Mouse (Mus musculus) kidney, adult 2 months (tissue): ENCODE data around the gene Dnajb11. TPM values are rescaled to one million over a fixed set of nuclear protein-coding genes. Genes with fewer than 3 reads are reported as not detected.

Experiments
- DNase-seq: peaks from one replicate; pipeline ENCODE4 v3.0.0; 2021
- H3K27ac ChIP-seq: fragments of 200-500 bp; 2 replicates; pipeline ENCODE4 v1.5.1; 2012; ENCODE audit warnings: low read depth, low read length, control low read depth, inconsistent platforms; ENCODE audit not compliant: insufficient read depth
- H3K27me3 ChIP-seq: fragments of 200-500 bp; replicated peaks from 2 replicates; pipeline ENCODE4 v1.6.1; 2012; ENCODE audit warnings: mild to moderate bottlenecking, moderate library complexity, low read length, inconsistent platforms; ENCODE audit not compliant: control insufficient read depth, insufficient read depth
- H3K36me3 ChIP-seq: fragments of 200-500 bp; 2 replicates; pipeline ENCODE4 v1.6.1; 2012; ENCODE audit warnings: mild to moderate bottlenecking, moderate library complexity, low read length, inconsistent platforms; ENCODE audit not compliant: control insufficient read depth, insufficient read depth
- H3K4me1 ChIP-seq: fragments of 200-500 bp; 2 replicates; pipeline ENCODE4 v1.6.1; 2011; ENCODE audit warnings: low read length; ENCODE audit not compliant: control insufficient read depth, insufficient read depth
- H3K4me3 ChIP-seq: fragments of 200-500 bp; 2 replicates; pipeline ENCODE4 v1.5.1; 2011; ENCODE audit warnings: mild to moderate bottlenecking, low read depth, low read length, control low read depth; ENCODE audit not compliant: insufficient read depth
- CTCF ChIP-seq: fragments of 200-500 bp; conservative IDR thresholded peaks from 2 replicates; pipeline ENCODE4 v1.5.1; 2011; ENCODE audit warnings: low read depth, mild to moderate bottlenecking, control low read depth, low read length, moderate library complexity, mixed read lengths; ENCODE audit not compliant: insufficient read depth, insufficient read length
- POLR2A ChIP-seq: fragments of 200-500 bp; IDR thresholded peaks from one replicate; pipeline ENCODE4 v1.6.1; 2011; ENCODE audit warnings: low read depth, low read length, control low read depth
- WGBS: fragments of 180-500 bp; shearing (Covaris S2); methylation state at CpG from one replicate; pipeline ENCODE4 v1.1.7; 2018; 5-methylcytosine and 5-hydroxymethylcytosine counted together
- polyA plus RNA-seq: library from polyadenylated mRNA; depleted of rRNA; stranded (reverse); fragments of >200 nt; gene quantifications from 2 replicates; pipeline ENCODE4 v1.2.3, GENCODE M21; 2012; rRNA removed

The Dnajb11 gene
- polyA plus RNA-seq, result 18.1 and 21.9 TPM in 2 replicates

DNA sequence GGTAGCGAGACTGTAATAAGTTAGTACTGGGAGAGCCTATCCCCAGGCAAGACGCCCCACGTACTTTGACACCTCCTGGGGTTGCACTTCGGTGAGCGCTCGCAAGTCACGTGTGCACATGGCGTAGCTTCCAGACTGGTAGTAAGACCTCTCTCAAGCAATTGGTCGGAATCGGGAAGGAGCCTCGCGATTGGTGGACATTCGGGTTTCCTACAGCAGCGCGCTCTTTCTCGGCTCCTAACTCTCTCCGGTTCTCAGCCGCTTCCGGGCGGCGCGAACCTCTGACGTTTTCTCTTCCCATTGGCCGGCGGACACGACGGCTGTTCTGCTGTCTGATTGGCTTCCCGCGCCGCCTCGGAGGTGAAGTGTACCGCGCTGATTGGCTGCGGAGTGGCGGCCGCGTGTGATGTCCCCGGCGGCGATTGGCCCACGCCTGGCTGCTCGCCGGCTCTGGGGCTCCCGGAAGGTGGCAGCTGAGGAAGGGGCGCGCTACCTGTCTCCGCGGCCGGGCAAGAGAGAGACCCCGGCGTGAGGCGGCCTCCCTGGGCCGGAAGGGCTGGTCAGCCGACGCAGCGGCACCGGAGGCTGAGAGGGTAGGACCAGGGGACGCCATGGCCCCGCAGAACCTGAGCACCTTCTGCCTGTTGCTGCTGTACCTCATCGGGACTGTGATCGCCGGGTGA is at the start of gene Dnajb11, which contains the start of gene Tbccd1:
Gene Dnajb11 (plus strand): TSS at position 415 of the 683 bp plus-strand sequence.
Gene Tbccd1 (minus strand): TSS at position 239 of the 683 bp plus-strand sequence.
- WGBS, result under 1% methylated on average over 62 of the region's 62 CpGs
- Histone ChIP-seq H3K4me1 (peaks cover 9% of the 10 kb centered on the region), H3K27me3 (no peaks in the 10 kb centered on the region)

DNA sequence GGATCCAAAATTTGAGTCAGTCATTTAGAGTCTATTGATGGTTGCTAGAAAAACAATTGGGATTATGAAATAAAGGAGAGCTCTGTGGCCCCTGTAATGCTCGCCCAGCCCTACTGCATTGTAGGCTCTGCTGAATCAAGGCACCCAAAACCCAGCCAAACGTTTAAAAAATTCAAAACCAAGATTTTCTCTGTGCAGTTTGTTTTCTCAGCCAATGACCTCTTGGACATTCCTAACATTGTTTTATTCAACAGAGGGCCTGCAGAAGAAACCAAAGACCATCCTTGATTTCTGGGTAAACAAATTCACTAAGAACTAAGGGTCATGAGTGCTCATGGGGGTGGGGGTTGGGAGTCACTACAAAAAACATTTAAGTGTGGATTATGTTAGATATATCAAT is 46.2 kb upstream of the Dnajb11 start, which contains the start of gene Crygs:
Gene Crygs (minus strand): TSS at position 101 of the 400 bp plus-strand sequence.
- no peak within 1 kb of the TSS for H3K27ac ChIP-seq
- H3K4me1 ChIP-seq, result 0 out of 2 replicates have a peak, but pooled peaks cover 9% of the 10 kb centered on the region
- no peaks in the 10 kb centered on the region for H3K27me3 ChIP-seq
- WGBS, result 45% methylated on average over 2 of the region's 2 CpGs
- TF ChIP-seq CTCF, result no peak
- H3K36me3 ChIP-seq, result no peaks in the 10 kb centered on the region
- no peak for DNase-seq
- no peak within 1 kb of the TSS for H3K4me3 ChIP-seq

More for the DNA sequence above, at the start of gene Dnajb11, which contains the start of gene Tbccd1:
- peak; percentile 56 for TF ChIP-seq POLR2A
- no peak for TF ChIP-seq CTCF
- peak; percentile 100 for DNase-seq
- H3K36me3 ChIP-seq, result peaks cover 2% of the 10 kb centered on the region; the same call in 1 of the 2 replicates
- peak within 1 kb of the TSS; percentile 94 for H3K4me3 ChIP-seq
- H3K27ac ChIP-seq, result peak within 1 kb of the TSS; percentile 86

DNA sequence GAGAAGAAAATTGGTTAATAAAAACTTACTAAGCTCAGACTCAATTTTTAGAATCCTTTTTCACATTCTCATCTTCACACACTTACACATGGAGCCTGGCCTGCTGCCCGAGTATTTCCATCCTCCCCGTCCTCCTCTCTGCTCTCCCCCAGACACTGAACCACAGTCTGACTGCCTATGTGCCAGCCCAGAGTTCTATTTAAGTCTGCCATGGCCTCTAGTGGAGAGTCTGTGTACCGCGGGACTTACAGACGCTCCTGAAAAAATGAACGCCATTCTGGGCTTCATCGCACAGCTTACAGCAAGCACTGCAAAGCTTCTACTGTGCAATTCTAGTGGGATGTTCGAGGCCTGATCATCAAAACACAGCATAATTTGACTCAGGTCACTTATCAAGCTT is 36.9 kb upstream of the Dnajb11 start:
- no peak for DNase-seq
- WGBS, result 38% methylated on average over 8 of the region's 8 CpGs

DNA sequence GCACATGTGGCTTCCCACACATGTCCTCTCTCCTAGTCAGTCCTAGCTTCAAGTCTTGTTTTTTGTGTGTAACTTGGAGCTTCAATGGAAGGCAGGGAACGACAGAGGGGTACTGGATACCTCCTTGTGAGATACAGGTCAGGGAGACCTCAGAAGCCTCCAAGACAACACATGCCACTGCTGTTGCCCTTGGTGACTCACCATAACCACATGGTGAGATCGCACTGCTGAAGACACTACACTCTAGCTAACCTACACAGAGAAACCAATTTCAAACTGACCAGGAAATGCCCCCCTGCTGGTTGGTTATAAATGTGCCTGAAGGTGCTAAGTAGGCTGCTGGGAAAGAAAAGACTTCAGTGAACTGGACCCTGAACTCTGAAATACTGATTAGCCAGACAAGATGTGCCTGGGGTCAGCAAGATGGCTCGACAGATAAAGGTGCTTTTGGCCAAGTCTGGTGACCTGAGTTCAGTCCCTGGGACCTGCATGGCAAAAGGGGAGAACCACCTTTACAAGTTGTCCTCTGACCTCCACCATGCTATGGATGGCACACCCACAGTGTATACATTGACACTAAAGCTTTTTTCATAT is 24.6 kb upstream of the Dnajb11 start:
- WGBS, result 88% methylated on average over 3 of the region's 3 CpGs

More for the DNA sequence above, 36.9 kb upstream of the Dnajb11 start:
- no peak; the same call in 1 of the 2 replicates for TF ChIP-seq CTCF
- no peak for TF ChIP-seq POLR2A
- Histone ChIP-seq H3K4me3 (no peak overlapping the region), H3K27me3 (no peaks in the 10 kb centered on the region), H3K36me3 (no peaks in the 10 kb centered on the region; the same call in 1 of the 2 replicates), H3K4me1 (no peaks in the 10 kb centered on the region), H3K27ac (no peak overlapping the region)

DNA sequence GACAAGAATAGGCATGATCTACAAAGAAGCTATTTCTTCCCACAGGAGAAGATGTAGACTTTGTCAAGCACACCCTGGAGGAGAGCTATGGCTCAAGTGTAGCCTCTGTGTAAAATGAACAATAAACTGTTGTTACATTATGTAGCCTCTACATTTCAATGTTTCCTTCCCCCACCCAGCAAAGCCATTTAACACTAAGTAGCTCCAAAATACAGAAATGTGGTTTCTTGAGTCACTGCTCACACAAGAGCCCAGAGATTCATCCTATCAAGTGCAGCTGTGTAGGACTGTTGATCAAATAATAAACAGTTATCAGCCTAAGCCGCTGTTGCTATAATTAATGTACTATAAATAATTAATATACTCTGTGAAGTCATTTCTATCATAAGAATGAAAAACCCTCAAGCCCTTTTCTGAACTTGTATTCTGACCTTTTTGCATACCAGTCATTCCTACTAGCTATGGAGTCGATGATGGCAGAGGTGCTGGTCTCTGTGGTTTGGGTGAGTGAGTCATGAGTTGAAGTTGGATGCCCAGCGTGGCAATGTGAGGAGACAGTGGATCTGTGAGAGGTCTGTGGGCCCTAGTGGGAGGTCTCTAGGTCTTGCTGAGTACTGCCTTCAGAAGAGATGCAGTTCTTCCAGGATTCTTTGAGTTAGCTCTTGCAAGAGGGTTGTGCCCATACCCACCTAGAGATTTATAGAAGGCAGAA is 18.3 kb upstream of the Dnajb11 start:
- 54% methylated on average over 3 of the region's 3 CpGs for WGBS
- Histone ChIP-seq H3K36me3 (peaks cover 1% of the 10 kb centered on the region; the same call in 1 of the 2 replicates), H3K4me3 (no peak overlapping the region), H3K27me3 (no peaks in the 10 kb centered on the region), H3K4me1 (no peaks in the 10 kb centered on the region; the same call in 1 of the 2 replicates), H3K27ac (no peak overlapping the region)
- TF ChIP-seq CTCF (no peak), POLR2A (no peak)
- DNase-seq, result no peak

More for the DNA sequence above, 24.6 kb upstream of the Dnajb11 start:
- H3K27me3 ChIP-seq, result no peaks in the 10 kb centered on the region
- H3K27ac ChIP-seq, result no peak overlapping the region
- no peak for DNase-seq
- no peak overlapping the region for H3K4me3 ChIP-seq
- TF ChIP-seq POLR2A (no peak), CTCF (no peak)
- peaks cover 1% of the 10 kb centered on the region; the same call in 1 of the 2 replicates for H3K36me3 ChIP-seq
- no peaks in the 10 kb centered on the region for H3K4me1 ChIP-seq

DNA sequence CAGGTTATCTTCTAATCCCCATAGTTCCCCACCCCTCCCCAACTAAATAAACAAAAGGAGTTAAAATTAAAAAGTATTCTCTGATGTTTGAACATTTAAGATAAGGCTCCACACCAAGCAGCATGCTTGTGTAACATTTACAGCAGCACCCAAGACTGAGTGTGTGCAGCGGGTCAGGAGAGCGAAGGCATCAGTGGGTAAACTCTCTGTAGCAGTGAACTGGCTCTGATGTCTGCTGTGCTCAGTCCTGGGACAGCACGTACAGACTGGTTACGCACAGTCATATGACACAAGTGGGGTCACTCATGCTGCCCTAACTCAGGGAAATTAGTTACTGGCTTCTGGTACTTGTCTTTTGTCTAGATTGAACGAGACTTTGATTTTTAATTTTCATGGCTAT is 14.8 kb upstream of the Dnajb11 start:
- 94% methylated on average over 5 of the region's 5 CpGs for WGBS
- no peak overlapping the region for H3K4me3 ChIP-seq
- no peak overlapping the region for H3K27ac ChIP-seq
- H3K27me3 ChIP-seq, result no peaks in the 10 kb centered on the region
- H3K36me3 ChIP-seq, result no peaks in the 10 kb centered on the region
- no peak for DNase-seq
- peaks cover 10% of the 10 kb centered on the region for H3K4me1 ChIP-seq
- TF ChIP-seq POLR2A, result no peak
- no peak for TF ChIP-seq CTCF
